Mouse (Mus musculus) hindbrain, embryonic 15.5 days (tissue): ENCODE results near the gene Capn2. TPM values are rescaled to one million over a fixed set of nuclear protein-coding genes. Genes with fewer than 3 reads are reported as not detected.

Source experiments
- ATAC-seq: fragments of 200-750 bp; cut with Nextera tagmentation; 2 replicates; pipeline ENCODE4 v1.8.0; 2017; ENCODE audit warnings: low read depth, moderate number of reproducible peaks, moderate TSS enrichment; ENCODE audit not compliant: low FRiP score
- H3K27ac ChIP-seq: fragments of 300-500 bp; sonication (generic); replicated peaks from 2 replicates; pipeline ENCODE4 v1.5.1; 2015; ENCODE audit warnings: mild to moderate bottlenecking, inconsistent platforms
- H3K27me3 ChIP-seq: fragments of 300-500 bp; sonication (generic); 2 replicates; pipeline ENCODE4 v1.6.1; 2015; ENCODE audit warnings: control low read depth, inconsistent platforms
- H3K36me3 ChIP-seq: fragments of 300-500 bp; sonication (generic); 2 replicates; pipeline ENCODE4 v1.6.1; 2015; ENCODE audit warnings: control low read depth, inconsistent platforms
- H3K4me1 ChIP-seq: fragments of 300-500 bp; sonication (generic); replicated peaks from 2 replicates; pipeline ENCODE4 v1.6.1; 2015; ENCODE audit warnings: control low read depth, inconsistent platforms
- H3K4me2 ChIP-seq: fragments of 300-500 bp; sonication (generic); 2 replicates; pipeline ENCODE4 v1.6.1; 2015; ENCODE audit warnings: moderate library complexity, mild to moderate bottlenecking, inconsistent platforms
- H3K4me3 ChIP-seq: fragments of 300-500 bp; sonication (generic); 2 replicates; pipeline ENCODE4 v1.5.1; 2015; ENCODE audit warnings: mild to moderate bottlenecking, inconsistent platforms
- H3K9ac ChIP-seq: fragments of 300-500 bp; sonication (generic); 2 replicates; pipeline ENCODE4 v1.6.1; 2015; ENCODE audit warnings: inconsistent platforms
- H3K9me3 ChIP-seq: fragments of 300-500 bp; sonication (generic); 2 replicates; pipeline ENCODE4 v1.6.1; 2016; ENCODE audit warnings: control low read depth, inconsistent platforms
- WGBS: fragments of 180-500 bp; shearing (Covaris S2); methylation state at CpG from one replicate; pipeline ENCODE4 v1.1.7; 2015; 5-methylcytosine and 5-hydroxymethylcytosine counted together
- polyA plus RNA-seq: library from polyadenylated mRNA; unstranded; fragments of >200 nt; fragmentation: Nextera tagmentation; extraction: Ambion mirVana; gene quantifications from 2 replicates; pipeline ENCODE4 v1.2.1, GENCODE M21; 2015

Capn2 gene
- polyA plus RNA-seq, result 93.3 and 93.9 TPM in 2 replicates

DNA sequence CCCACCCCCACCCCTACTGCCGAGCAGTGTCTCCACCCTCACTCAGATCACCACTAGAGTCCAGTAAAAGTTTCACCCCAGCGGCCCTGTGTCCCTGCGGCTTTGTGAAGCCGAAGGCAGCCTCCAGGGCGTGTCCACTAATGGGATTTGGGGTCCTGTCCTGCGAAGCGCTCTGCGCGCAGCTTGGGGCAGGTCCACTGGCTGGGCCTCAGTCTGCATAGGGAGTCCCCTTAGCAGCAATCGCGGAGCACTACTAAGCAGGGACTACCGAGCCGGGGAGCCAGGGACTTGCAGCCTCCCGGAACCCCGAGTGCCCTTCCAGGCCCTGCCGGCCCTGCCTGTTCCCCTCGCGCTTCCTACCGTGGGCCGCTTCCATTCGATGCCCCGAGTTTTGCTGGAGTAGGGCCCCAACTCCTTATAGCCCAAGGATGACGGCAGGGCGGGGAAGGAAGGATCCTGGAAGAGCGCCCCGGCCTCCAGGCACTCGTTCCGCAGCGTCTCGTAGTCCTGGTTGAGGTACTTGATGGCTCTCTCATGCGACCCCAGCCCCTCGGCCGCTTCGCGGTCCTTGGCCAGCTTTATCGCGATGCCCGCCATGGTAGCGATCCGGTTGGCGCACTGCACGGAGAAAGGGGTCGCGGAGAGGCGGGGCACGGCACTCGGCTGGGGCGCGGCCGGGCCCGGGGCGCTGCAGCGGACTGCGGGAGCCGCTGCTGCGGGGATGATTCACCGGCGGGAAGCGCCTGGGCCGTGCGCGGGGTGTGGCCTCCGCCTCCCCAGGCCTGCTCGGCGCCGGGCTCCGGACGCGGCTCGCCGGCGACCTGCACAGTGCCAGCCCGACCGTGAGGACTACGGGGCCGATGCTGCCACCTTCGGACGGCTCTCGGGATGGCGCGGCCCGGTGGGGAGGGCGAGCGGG, at the start of gene Capn2:
TSS of gene Capn2 (minus strand) at position 851 of the 919 bp plus-strand sequence.
- WGBS, result under 1% methylated on average over 80 of the region's 84 CpGs
- H3K36me3 ChIP-seq, result peaks cover under 1% of the 10 kb centered on the region; the same call in 1 of the 2 replicates
- H3K9ac ChIP-seq, result peak within 1 kb of the TSS; percentile 81
- H3K9me3 ChIP-seq, result no peaks in the 10 kb centered on the region
- peak within 1 kb of the TSS; percentile 87 for H3K27ac ChIP-seq
- peak; percentile 95 for ATAC-seq
- peaks cover 23% of the 10 kb centered on the region for H3K4me1 ChIP-seq
- peak within 1 kb of the TSS; percentile 70 for H3K4me2 ChIP-seq
- no peaks in the 10 kb centered on the region for H3K27me3 ChIP-seq
- peak within 1 kb of the TSS; percentile 77 for H3K4me3 ChIP-seq

DNA sequence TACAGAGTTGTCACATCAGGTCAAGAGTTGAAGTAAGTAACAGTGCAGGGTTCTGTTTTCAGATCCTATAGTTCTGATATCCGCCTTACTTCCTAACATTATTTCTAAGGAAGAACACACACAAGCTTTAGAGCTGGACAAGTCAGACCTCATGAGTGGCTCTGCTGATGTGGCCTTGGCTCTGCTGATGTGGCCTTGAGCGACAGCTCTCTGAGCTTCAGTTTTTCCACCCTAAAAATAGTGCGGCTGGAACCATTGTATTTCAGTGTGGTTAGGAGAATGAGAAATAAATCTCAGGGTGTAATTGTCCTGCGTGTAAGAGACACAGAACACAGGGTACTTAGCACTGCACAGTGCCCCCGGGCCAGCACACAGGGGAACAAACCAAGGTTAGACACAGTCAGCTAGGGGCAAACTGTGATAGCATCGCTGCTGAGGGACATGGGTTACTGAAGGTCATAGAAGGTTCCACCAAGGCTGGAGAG, 48.0 kb upstream of the Capn2 start:
- H3K27ac ChIP-seq, result no peak overlapping the region
- H3K27me3 ChIP-seq, result 0 out of 2 replicates have a peak, but pooled peaks cover 3% of the 10 kb centered on the region
- no peak overlapping the region for H3K4me3 ChIP-seq
- no peaks in the 10 kb centered on the region for H3K9me3 ChIP-seq
- no peak overlapping the region for H3K9ac ChIP-seq
- ATAC-seq, result no peak
- H3K36me3 ChIP-seq, result no peaks in the 10 kb centered on the region
- H3K4me1 ChIP-seq, result peaks cover 18% of the 10 kb centered on the region
- H3K4me2 ChIP-seq, result no peak overlapping the region
- 92% methylated on average over 6 of the region's 6 CpGs for whole genome bisulfite sequencing

DNA sequence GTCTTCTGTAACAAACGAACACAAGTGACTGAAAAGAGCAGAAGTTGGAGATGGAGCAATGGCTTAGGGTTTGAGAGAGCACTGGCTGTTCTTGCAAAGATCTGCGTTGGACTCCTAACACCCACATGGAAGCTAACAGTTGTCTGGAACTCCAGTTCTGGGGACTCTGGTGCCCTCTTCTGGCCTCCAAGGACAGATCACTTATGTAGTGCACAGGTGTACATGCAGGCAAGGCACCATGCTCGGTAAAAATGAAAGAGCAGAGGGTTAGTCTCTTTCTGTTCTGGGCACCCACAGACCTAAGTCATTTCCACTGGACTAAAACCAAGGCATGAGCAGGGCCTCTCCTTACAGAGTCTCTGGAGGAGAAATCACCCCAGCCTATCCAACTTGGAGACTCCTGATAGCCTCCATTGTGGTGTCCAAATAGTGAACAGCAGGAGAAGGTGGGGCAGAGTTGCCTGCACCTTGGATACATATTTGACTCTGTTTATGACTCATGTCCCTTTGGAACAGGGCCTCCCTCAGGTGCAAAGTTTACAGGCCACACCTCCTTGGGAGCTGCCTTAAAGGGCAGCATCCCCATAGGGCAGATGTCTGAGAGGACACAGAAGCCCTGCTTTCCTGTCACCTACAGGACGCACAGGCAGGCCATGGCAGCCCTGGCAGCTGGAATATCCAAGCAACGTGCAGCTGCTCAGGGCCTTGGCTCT, 47.2 kb upstream of the Capn2 start, which contains the start of gene Capn8:
TSS of gene Capn8 (plus strand) at position 600 of the 713 bp plus-strand sequence.
- no peak within 1 kb of the TSS for H3K27ac ChIP-seq
- H3K9me3 ChIP-seq, result no peaks in the 10 kb centered on the region
- H3K9ac ChIP-seq, result no peak within 1 kb of the TSS
- no peak within 1 kb of the TSS for H3K4me3 ChIP-seq
- H3K4me1 ChIP-seq, result peaks cover 18% of the 10 kb centered on the region
- no peak within 1 kb of the TSS for H3K4me2 ChIP-seq
- no peaks in the 10 kb centered on the region for H3K36me3 ChIP-seq
- no peak for ATAC-seq
- H3K27me3 ChIP-seq, result 0 out of 2 replicates have a peak, but pooled peaks cover 3% of the 10 kb centered on the region
- 81% methylated on average over 5 of the region's 5 CpGs for WGBS

DNA sequence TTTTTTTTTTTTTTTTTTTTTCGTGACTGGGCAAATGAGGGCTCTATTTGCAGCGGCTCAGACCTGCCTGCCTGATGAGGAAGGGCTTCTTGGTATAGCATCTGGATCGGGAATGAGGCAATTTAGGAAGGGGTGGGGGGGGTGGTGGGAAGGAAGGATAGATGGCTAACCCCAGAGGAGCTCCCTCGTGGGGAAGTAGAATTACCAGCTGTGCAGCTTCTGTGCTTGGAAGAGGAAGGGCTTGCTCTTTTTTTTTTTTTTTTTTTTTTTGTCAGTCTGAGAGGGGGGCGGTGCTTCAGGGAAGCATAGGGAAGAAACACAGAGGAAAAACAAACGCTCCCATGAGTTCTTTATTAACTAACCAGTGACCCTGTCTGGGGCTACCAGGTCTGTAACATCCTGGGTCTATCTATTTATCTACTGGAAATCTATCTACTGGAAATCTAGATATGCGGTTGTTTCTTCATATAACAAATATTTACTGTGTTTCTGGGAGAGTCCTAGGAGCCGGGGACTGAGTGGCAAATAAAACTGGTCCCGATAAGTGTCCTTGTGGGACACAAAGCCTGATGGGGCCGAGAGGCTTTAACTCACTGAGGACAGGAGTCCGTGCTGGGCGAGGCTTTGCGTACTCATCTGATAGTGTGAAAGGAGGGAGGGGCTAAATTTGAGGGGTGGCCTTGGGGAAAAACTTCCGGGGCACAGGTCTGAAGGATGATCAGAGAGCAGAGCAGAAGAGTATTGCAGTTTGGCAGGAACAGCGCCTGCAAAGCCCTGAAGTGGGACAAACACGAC, 45.4 kb upstream of the Capn2 start:
- Histone ChIP-seq H3K27ac (no peak overlapping the region), H3K27me3 (0 out of 2 replicates have a peak, but pooled peaks cover 3% of the 10 kb centered on the region), H3K4me2 (peak overlapping the region; percentile 4; the same call in 1 of the 2 replicates), H3K4me1 (peaks cover 18% of the 10 kb centered on the region), H3K4me3 (no peak overlapping the region), H3K9ac (no peak overlapping the region), H3K36me3 (no peaks in the 10 kb centered on the region), H3K9me3 (no peaks in the 10 kb centered on the region)
- peak; percentile 28; the same call in 1 of the 2 replicates for ATAC-seq
- 41% methylated on average over 16 of the region's 16 CpGs for WGBS

DNA sequence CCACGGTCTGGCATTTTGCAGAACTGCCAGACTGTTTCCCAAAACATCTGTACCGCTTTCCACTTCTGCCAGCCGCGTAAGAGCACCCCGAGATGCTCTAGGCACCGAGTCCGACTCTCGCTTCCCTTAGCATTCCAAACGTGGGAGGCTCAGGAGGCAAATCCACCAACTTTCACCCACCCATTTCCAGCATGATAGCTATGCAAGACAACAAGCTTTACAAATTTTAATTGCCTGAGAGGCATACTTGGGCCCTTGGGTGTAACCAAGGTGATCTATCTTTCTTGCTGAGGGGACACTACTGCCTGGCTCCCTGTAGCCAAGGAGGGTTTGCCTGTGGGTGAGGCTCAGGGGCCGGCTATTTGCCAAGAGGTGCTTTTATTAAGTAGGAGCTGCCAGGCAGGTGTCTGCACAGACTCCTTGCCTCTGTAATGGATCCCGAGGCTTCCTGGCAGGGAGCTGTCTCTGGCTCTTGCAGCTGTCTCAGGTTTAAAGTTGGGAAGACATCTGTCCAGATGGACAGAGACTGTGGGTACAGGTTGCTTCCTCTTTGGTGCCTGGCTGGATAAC, 44.6 kb upstream of the Capn2 start:
- Histone ChIP-seq H3K9me3 (no peaks in the 10 kb centered on the region), H3K4me1 (peaks cover 18% of the 10 kb centered on the region), H3K27ac (no peak overlapping the region), H3K4me3 (no peak overlapping the region), H3K9ac (no peak overlapping the region), H3K4me2 (peak overlapping the region; percentile 4; the same call in 1 of the 2 replicates), H3K27me3 (no peaks in the 10 kb centered on the region), H3K36me3 (no peaks in the 10 kb centered on the region)
- ATAC-seq, result peak; percentile 28; the same call in 1 of the 2 replicates
- 65% methylated on average over 11 of the region's 11 CpGs for WGBS

DNA sequence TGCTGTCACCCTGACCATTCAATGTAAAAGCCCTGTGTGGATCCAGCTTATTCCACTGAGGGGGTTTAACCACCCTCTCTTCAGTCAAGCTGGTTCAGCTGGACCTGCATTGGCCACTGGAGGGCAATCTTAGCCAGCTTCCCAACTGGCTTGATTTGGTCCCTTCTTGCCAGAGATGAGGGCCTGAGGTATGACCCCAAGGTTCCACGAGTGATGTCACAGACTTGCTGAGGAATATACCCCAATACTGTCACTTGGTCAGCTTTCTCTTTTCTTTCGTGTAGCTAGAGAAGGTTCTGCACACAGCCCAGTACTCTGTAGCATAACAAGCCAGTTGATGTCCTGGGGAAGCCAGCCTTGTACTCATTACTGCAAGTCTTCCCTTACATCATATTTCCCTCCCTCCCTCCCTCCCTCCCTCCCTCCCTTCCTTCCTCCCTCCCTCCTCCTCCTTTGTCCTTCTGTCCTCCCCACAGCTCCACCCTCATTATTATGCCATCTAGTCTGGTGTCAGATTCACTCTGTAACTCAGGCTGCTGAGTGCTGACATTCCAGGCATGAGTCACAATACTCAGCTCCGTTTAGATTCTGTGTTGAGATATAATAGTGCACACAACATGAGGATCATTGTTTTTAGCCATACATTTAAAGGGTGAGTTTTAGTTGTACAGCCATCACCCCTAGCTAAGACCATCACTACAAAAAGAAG, 43.1 kb upstream of the Capn2 start:
- no peaks in the 10 kb centered on the region for H3K36me3 ChIP-seq
- H3K9ac ChIP-seq, result no peak overlapping the region
- H3K4me1 ChIP-seq, result peaks cover 18% of the 10 kb centered on the region
- no peaks in the 10 kb centered on the region for H3K9me3 ChIP-seq
- peak; percentile 49; the same call in 1 of the 2 replicates for ATAC-seq
- WGBS, result 25% methylated on average over 3 of the region's 3 CpGs
- H3K4me2 ChIP-seq, result no peak overlapping the region
- no peak overlapping the region for H3K27ac ChIP-seq
- no peaks in the 10 kb centered on the region for H3K27me3 ChIP-seq
- no peak overlapping the region for H3K4me3 ChIP-seq

DNA sequence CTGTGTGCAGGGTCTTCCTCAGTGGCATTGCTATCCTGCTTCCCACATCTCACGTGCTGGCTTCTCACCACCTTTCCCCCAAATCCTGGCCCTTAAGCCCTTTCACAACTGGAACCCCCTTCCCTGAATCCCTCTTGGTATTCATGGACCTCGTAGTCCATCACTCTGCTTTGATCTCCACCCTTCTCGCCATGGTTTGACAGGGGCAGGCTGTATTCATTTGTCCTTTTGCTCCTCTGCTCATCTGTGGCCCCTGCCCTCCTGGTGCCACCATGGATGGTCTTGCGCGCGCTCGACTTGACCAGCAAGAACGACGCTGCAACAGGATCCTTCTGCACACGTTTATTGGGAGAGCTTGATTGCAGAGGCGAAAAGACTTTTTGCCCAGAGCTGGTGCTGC, 42.1 kb upstream of the Capn2 start:
- no peak overlapping the region for H3K27ac ChIP-seq
- no peak overlapping the region for H3K4me3 ChIP-seq
- no peak overlapping the region for H3K4me2 ChIP-seq
- H3K27me3 ChIP-seq, result no peaks in the 10 kb centered on the region
- H3K4me1 ChIP-seq, result peaks cover 18% of the 10 kb centered on the region
- no peaks in the 10 kb centered on the region for H3K9me3 ChIP-seq
- no peak for ATAC-seq
- H3K36me3 ChIP-seq, result no peaks in the 10 kb centered on the region
- no peak overlapping the region for H3K9ac ChIP-seq
- WGBS, result 89% methylated on average over 11 of the region's 11 CpGs

DNA sequence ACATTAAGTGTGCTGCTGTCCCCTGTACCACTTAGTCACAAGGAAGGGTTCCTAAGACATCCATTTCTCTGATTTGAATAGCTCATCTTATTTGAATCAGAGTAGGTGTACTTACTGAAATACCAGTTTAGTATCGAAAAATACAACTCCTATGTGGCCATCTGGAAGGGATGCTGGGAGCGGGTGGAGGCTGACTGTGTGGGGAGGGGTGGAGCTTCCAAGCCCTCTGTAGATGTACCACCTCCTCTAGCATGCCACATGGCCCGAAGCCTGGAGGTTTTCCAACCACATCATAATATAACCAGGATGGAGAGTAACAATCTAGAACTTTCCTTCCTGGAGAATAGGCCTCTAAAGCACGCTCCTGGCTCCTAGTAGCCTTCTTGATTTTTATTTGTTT, 40.9 kb upstream of the Capn2 start:
- 86% methylated on average over 4 of the region's 4 CpGs for WGBS
- no peak for ATAC-seq
- H3K4me3 ChIP-seq, result no peak overlapping the region

DNA sequence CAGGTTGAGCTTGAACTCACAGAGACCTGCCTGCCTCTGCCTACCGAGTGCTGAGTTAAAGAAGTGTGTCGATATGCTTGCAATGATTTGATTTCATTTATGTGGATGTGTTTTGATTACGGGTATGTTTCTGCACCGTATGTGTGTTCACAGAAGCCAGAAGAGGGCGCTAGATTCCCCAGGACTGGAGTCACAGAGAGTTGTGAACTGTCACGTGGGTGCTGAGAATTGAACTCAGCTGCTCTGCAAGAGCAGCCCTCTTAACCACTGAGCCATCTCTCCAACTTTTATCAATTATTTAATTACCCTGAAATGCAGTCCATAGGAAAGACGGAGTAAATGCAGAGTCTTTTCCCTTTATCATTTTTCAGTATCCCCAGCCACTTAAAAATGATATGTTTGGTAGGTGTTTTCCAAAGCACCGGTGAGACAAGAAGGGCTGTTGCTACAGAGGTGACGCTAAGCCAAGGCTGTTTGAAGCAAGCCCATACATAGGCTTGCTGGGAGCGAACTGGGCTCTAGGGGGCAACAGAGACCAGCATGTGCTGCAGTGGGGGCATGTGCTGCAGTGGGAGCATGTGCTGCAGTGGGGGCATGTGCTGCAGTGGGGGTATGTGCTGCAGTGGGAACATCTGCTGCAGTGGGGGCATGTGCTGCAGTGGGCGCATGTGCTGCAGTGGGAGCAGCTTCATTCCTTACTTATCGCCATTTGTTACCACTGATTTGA, 36.4 kb upstream of the Capn2 start:
- H3K4me3 ChIP-seq, result no peak overlapping the region
- no peak overlapping the region for H3K27ac ChIP-seq
- no peak overlapping the region for H3K4me2 ChIP-seq
- 60% methylated on average over 12 of the region's 12 CpGs for WGBS
- H3K9ac ChIP-seq, result no peak overlapping the region
- H3K4me1 ChIP-seq, result no peaks in the 10 kb centered on the region
- 0 out of 2 replicates have a peak, but pooled peaks have one; percentile 51 for ATAC-seq
- H3K36me3 ChIP-seq, result no peaks in the 10 kb centered on the region
- H3K9me3 ChIP-seq, result no peaks in the 10 kb centered on the region
- H3K27me3 ChIP-seq, result no peaks in the 10 kb centered on the region

More for the DNA sequence above, 40.9 kb upstream of the Capn2 start:
- H3K4me2 ChIP-seq, result no peak overlapping the region
- peaks cover 14% of the 10 kb centered on the region for H3K4me1 ChIP-seq
- no peaks in the 10 kb centered on the region for H3K27me3 ChIP-seq
- no peak overlapping the region for H3K9ac ChIP-seq
- H3K27ac ChIP-seq, result no peak overlapping the region
- H3K9me3 ChIP-seq, result no peaks in the 10 kb centered on the region
- no peaks in the 10 kb centered on the region for H3K36me3 ChIP-seq

DNA sequence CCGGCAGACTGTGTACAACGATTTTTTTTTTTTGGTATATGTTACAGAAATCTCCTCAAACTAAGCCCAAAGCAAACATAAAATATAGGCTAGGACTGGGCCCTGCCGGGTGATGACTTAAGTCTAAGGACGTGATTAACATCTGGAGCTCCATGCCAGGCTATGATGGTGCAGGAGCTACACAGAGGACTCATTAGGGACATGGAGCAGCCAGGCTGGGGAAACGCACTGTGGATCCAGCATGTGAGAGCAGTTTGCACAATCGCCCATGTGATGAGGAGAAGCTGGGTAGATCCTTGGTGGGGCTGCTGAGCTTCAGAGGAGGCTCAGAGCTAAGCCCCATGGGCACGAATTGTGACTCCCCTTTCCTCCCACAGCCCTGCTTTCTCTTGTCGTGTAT, 33.4 kb upstream of the Capn2 start:
- WGBS, result 80% methylated on average over 8 of the region's 8 CpGs
- no peak overlapping the region for H3K9ac ChIP-seq
- no peaks in the 10 kb centered on the region for H3K36me3 ChIP-seq
- H3K4me2 ChIP-seq, result no peak overlapping the region
- no peak overlapping the region for H3K27ac ChIP-seq
- no peak for ATAC-seq
- no peaks in the 10 kb centered on the region for H3K4me1 ChIP-seq
- no peaks in the 10 kb centered on the region for H3K27me3 ChIP-seq
- H3K4me3 ChIP-seq, result no peak overlapping the region
- no peaks in the 10 kb centered on the region for H3K9me3 ChIP-seq
